Mouse (Mus musculus) cerebellum, postnatal 4 days (tissue): Measurements from ENCODE around the gene Plet1.

Source experiments
- DNase-seq, 2 experiments: peaks; one replicate each; pipeline ENCODE4 v3.0.0; 2022; ENCODE audit warnings: low spot score in 2 of 2, mixed read lengths in 1 of 2

The Plet1 gene

DNA sequence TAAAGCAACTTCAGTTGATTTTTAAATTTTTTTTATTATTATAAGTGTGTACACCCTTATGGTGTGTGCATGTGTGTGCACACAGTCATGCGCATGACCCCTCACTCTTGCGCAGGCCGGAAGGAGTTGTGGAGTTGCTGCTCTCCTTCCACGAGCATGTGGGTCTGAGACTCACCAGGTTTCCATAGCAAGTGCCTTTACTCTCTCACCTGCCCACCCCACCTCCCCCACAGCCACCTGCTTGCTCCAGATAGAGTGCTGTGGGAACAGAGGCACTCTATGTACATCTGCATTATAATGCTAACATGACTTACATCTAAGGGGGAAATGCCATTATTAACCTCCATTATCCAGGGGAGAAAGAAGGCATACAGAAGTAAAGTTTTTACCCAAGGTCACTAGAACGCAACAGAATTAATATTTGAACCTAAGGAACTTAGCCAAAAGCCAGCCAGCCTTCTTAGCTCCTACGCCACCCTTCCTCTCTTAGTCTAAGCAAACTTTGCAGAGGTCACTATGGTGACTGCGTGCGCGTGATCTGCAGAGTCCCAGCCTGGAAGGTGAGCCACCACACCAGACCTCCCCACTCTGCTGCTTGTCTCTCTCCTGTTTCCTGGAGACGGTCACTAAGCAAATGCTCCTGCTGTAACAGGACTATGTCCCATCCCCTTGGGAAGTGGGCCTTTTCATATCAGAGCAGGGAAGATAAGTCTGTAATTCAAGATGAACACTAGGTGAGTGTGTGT is 1.3 kb downstream of the Plet1 start:
- DNase-seq: no peak

- DNase-seq: no peak
Observed at GRCm38 (mm10) chr9:50496151-50496505, 1.8 kb downstream of the Plet1 start.

- DNase-seq: no peak
Observed at GRCm38 (mm10) chr9:50496546-50496945, 2.2 kb downstream of the Plet1 start.

GRCm38 (mm10) chr9:50497076-50497475 is 2.8 kb downstream of the Plet1 start:
- no peak for DNase-seq

- DNase-seq: no peak
Observed at GRCm38 (mm10) chr9:50497536-50497935, 3.2 kb downstream of the Plet1 start.

DNA sequence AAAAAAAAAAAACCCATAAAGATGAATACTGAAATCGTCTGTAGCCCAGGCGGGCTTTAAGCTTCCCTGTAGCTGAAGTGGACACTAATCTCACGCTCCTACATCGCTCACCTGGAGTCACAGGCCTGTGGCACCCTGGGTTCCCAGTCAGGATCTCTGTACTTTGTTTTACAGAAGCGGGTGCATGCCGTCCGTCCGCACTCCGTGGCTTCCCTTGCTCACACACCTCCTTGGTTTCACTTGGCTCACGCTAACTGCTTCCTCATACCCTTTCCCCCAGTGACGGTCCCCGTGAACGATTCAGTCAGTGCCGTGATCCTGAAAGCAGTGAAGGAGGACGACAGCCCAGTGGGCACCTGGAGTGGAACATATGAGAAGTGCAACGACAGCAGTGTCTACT is 4.5 kb downstream of the Plet1 start:
- no peak for DNase-seq

GRCm38 (mm10) chr9:50499781-50500180 is 5.5 kb downstream of the Plet1 start:
- DNase-seq: no peak

- no peak for DNase-seq
Observed at GRCm38 (mm10) chr9:50500467-50500973, 6.2 kb downstream of the Plet1 start.

DNA sequence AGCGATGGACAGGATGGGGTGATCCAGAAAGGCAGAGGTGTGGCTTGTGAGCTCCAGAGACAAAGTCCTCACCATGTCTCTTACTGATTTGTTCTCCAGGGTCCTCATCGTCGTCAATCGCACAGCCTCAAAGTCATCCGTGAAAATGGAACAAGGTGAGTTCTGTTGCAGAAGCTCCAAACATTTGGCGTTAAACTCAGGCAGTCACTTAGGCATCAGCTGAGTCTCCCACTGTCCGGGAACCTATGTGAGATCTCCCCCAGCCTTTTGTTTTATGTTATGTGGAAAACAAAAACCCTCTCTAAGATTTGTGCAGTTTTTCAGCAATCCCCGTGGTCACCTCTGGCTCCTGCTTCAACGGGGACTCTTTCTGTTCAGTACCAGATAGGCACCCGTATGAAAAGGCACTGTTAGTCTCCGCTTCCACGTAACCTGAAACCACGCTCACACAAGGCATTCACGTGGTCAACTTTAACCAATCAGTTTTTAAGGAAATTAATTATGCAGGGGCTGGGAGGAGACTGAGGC is 6.7 kb downstream of the Plet1 start:
- no peak for DNase-seq

- DNase-seq: no peak
Observed at GRCm38 (mm10) chr9:50502949-50503348, 8.6 kb downstream of the Plet1 start.

- no peak for DNase-seq
Observed at GRCm38 (mm10) chr9:50505405-50505804, 11.1 kb downstream of the Plet1 start.

DNA sequence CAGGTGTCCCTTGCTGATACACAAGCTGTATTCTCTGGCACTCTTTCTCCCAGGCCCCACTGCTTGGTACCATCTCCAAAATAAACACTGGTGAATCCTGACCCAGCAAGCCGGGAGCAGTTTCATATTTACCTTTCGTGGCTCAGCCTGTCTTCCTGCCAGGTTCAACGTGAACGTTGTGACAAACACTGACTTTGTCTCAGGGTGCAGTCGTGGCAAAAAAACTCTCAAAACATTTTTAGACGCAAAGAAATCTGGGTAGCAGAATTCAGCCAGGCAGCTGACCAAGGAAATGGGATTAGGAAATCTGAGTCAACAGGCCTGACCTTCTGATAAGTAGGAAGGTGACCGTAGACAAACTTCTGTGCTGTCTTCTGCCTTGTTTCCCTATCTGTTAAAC is 13.2 kb downstream of the Plet1 start:
- DNase-seq: no peak

DNA sequence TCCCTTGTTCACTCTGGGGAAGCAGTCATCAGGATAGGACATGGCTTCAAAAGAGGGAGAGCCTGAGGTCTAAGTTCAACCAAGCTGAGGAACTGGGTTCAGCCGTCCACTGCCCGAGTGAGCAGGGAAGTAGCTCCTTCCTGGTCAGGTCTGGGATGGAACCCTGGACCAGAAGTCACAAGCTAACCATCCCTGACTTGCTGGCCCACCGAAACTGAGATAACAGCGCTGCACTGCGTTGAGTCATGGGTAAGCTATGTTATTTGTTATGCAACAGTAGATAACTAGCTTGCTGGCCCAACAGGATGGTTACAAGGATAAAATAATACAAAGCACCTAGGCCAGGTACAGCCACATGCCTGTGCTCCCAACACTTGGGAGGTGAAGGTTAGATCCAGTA is 21.1 kb downstream of the Plet1 start:
- no peak for DNase-seq

DNA sequence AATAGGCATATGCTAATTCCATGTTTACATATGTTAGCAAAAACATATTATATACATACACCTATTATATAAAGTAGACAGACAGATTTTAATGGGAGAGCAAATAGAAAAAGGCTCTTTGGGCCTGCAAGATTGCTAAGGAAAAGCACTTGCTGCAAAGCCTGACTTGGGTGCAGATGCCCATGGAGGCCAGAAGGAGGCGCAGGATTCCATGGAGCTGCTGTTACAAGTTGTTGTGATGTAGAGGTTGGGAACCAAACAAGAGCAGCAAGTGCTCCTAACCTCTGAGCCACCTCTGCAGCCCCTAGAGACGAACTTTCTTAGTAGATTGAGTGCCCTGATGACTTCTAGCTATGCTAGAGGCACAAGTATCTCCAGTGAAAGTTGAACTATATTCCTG is 24.5 kb downstream of the Plet1 start:
- peak in 1 of 2 experiments; percentile 14 for DNase-seq

DNA sequence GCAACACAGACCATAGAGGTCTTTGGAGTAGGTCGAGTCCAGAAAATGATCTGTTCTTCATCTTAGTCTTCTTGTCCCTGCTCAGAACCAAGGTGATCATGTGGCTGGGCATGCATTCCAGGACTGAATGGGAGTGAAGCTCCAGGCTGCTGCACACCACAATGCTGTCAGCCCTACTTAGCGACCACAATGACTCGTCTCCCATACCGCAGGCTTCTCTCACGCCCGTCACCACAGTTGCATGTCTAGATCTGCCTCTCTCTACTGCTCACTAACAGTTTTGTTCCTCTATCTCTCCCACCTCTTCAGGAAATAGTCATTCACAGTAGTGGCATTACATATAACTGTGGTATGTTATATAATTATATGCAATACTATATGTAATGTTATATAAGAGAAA is 26.4 kb downstream of the Plet1 start:
- DNase-seq: no peak

DNA sequence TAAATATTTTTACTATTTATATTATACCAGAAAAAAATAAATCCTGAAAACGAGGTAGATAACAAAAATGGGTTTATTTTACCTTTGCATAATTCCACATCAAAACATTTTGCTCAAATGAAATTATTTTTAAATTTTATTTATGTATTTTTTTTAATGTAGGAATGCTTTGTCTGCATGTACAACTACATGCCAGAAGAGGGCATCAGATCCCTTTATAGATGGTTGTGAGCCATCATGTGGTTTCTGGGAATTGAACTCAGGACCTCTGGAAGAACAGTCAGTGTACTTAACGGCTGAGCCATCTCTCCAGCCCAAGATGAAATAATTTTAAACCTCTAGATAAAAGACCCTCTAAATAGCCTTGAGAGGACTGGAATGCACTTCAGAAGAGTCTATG is 27.2 kb downstream of the Plet1 start:
- DNase-seq: no peak

DNA sequence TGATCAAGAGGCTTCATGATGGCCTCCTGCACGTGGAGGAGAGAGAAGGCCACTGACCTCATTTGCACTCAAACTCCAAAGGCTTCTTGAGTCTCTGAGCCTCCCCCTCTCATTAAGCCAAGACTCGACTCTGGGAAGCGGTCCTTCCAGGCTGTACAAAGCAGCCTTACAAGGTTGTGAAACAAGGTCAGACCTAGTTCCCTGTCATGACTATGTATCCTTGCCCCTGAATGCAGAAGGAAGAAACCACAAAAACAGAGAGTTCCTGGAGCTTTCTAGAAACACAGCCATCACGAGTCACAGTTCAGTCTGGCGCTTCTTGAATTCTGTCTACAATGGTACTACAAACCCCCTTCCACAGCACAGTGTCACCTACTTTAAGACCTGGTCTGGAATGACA is 28.2 kb downstream of the Plet1 start:
- no peak for DNase-seq

GRCm38 (mm10) chr9:50524936-50525335 is 30.6 kb downstream of the Plet1 start:
- DNase-seq: no peak

GRCm38 (mm10) chr9:50525585-50525984 is 31.3 kb downstream of the Plet1 start:
- no peak for DNase-seq

- no peak for DNase-seq
Observed at GRCm38 (mm10) chr9:50527860-50528259, 33.5 kb downstream of the Plet1 start.

- DNase-seq: peak; percentile 92 to 97
Observed at GRCm38 (mm10) chr9:50528293-50528892, 34.1 kb downstream of the Plet1 start, which contains the start of gene Pts. Gene Pts, minus strand, starts transcription at chr9:50528724.

GRCm38 (mm10) chr9:50530890-50531289 is 36.6 kb downstream of the Plet1 start:
- peak in 1 of 2 experiments; percentile 21 for DNase-seq

DNA sequence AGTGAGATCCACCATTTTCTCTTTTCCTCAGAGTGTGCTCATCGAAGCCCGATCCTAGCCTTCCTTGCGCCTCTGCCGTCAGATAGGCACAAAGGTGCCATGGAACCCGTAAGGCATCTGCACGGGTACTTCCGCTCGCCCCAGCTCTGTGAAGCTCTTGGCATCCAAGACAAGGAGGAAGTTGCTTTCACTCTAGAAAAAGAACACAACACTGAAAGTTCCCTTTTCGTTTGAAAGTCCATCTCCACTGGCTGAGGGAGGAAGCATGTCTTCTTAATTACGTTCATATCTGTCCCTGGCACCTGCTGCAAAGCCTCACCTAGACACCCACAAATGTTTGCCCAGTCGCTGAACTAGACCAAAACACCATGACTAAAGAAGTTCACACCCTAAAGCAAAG is 39.0 kb downstream of the Plet1 start:
- no peak for DNase-seq
